Mouse (Mus musculus) CD4-positive naive resting alpha-beta T cell, adult 57 days (primary cell): ENCODE measurements around the gene Qars. TPM values are rescaled to one million over a fixed set of nuclear protein-coding genes. Genes with fewer than 3 reads are reported as not detected.

Source experiments
- total RNA-seq: library from RNA; stranded (reverse); gene quantifications from one replicate; pipeline ENCODE4 v1.2.4, GENCODE M21; 2023

The Qars gene
- total RNA-seq = 180 TPM

GRCm38 (mm10) chr9:108507619-108508434, at the start of gene Qars:
TSS of gene Qars (plus strand) at chr9:108507706.

GRCm38 (mm10) chr9:108460319-108461178, 47.0 kb upstream of the Qars start, which contains the start of gene Ccdc71:
TSS of gene Ccdc71 (plus strand) at chr9:108460527.

GRCm38 (mm10) chr9:108461181-108461631, 46.3 kb upstream of the Qars start, which contains the start of gene Klhdc8b:
TSS of gene Klhdc8b (minus strand) at chr9:108461581.

GRCm38 (mm10) chr9:108479721-108480351, 27.7 kb upstream of the Qars start, which contains the start of gene Lamb2:
TSS of gene Lamb2 (plus strand) at chr9:108479736.

GRCm38 (mm10) chr9:108490559-108491285, 16.8 kb upstream of the Qars start, which contains the start of gene Usp19:
TSS of gene Usp19 (plus strand) at chr9:108490602.

GRCm38 (mm10) chr9:108516380-108517251, 9.1 kb downstream of the Qars start, which contains the start of gene Qrich1:
TSS of gene Qrich1 (plus strand) at chr9:108516806.

GRCm38 (mm10) chr9:108560227-108560841, 52.8 kb downstream of the Qars start, which contains the start of gene Impdh2:
TSS of gene Impdh2 (plus strand) at chr9:108560286.

Other genes starting within 250 kb of the Qars start
- gene Dag1, start 243.7 kb upstream of the Qars start, total RNA-seq = 28.7 TPM
- 4.9 TPM for gene Nicn1, start 217.3 kb upstream of the Qars start, total RNA-seq
- gene Amt, start 210.9 kb upstream of the Qars start, total RNA-seq = 1.7 TPM
- 361 TPM for gene Rhoa, start 201.6 kb upstream of the Qars start, total RNA-seq
- gene Tcta, start 201.5 kb upstream of the Qars start, total RNA-seq = 9.9 TPM
- 247 TPM for gene Gpx1, start 168.8 kb upstream of the Qars start, total RNA-seq
- gene Usp4, start 159.9 kb upstream of the Qars start, total RNA-seq = 140 TPM
- gene 1700102P08Rik, start 114.9 kb upstream of the Qars start, total RNA-seq = 6.2 TPM
- gene Ccdc36, start 79.2 kb upstream of the Qars start, total RNA-seq = not detected
- gene BC048562, start 71.2 kb upstream of the Qars start, total RNA-seq = not detected
- 25.0 TPM for gene Ccdc71, start 47.2 kb upstream of the Qars start, total RNA-seq
- 4.3 TPM for gene Klhdc8b, start 46.1 kb upstream of the Qars start, total RNA-seq
- gene Lamb2, start 28.0 kb upstream of the Qars start, total RNA-seq = 2.4 TPM
- 305 TPM for gene Usp19, start 17.1 kb upstream of the Qars start, total RNA-seq
- gene Qrich1, start 9.1 kb downstream of the Qars start, total RNA-seq = 222 TPM
- 204 TPM for gene Impdh2, start 52.6 kb downstream of the Qars start, total RNA-seq
- gene Ndufaf3, start 59.7 kb downstream of the Qars start, total RNA-seq = 18.4 TPM
- 48.9 TPM for gene Dalrd3, start 62.2 kb downstream of the Qars start, total RNA-seq
- gene Wdr6, start 71.0 kb downstream of the Qars start, total RNA-seq = 30.9 TPM
- 8.6 TPM for gene P4htm, start 90.0 kb downstream of the Qars start, total RNA-seq
- gene Arih2, start 141.7 kb downstream of the Qars start, total RNA-seq = 149 TPM
- gene Slc25a20, start 154.4 kb downstream of the Qars start, total RNA-seq = 19.7 TPM
- 10.8 TPM for gene Prkar2a, start 181.6 kb downstream of the Qars start, total RNA-seq